Mouse (Mus musculus): ENCODE measurements at regions not wholly inside any gene's neighbourhood (a gene's known extent, or its start where the extent isn't known, plus 50 kb on each side); places are given as distances from the start of the nearest gene placed in this dataset.

DNA sequence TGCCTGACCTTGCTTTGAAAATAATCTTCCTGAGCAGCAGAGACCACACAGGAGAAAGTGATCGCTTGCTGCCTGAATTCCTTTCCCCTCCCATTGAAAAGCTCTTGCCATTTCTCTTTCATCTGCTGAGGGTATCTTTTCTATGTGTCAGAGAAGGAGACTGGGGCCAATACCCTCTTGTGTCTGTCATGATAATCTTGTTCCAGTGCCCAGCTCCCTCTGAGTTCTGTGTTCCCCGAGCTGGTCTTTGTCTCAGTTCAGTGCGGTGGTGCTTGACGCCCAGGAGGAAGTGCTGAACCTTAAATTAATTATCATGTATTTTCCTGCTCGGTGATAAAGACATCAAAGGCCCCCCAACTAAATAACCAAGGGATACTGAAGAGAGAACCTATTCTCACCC, 475.4 kb downstream of the Fgf9 start:
- Histone ChIP-seq H3K9me3 (ENCODE audit: control insufficient read depth, low read length) (no peaks in the 10 kb centered on the region), H3K4me3 (ENCODE audit: low read depth, low read length) (no peak overlapping the region), H3K27ac (ENCODE audit: low read depth, low read length) (no peak overlapping the region), H3K4me2 (ENCODE audit: low read depth, low read length, severe bottlenecking) (no peak overlapping the region), H3K4me1 (replicated peaks; ENCODE audit: control insufficient read depth, insufficient read depth, low read length) (no peaks in the 10 kb centered on the region), H3K9ac (ENCODE audit: low read length) (no peak overlapping the region), H3K27me3 (ENCODE audit: control insufficient read depth, insufficient read depth, low read length) (no peaks in the 10 kb centered on the region), H3K36me3 (ENCODE audit: control insufficient read depth, insufficient read depth, low read length) (no peaks in the 10 kb centered on the region)
- ATAC-seq (replicated peaks; ENCODE audit: low FRiP score) (no peak), DNase-seq (ENCODE audit: low spot score) (no peak)
- WGBS, result 12% methylated on average over 5 of the region's 5 CpGs

- Histone ChIP-seq H3K9ac (ENCODE audit: low read length) (no peak overlapping the region), H3K36me3 (ENCODE audit: control insufficient read depth, insufficient read depth, low read length) (no peaks in the 10 kb centered on the region), H3K4me3 (ENCODE audit: low read depth, low read length) (no peak overlapping the region), H3K27me3 (ENCODE audit: control insufficient read depth, insufficient read depth, low read length) (no peaks in the 10 kb centered on the region), H3K4me1 (replicated peaks; ENCODE audit: control insufficient read depth, insufficient read depth, low read length) (no peaks in the 10 kb centered on the region), H3K9me3 (ENCODE audit: control insufficient read depth, low read length) (no peaks in the 10 kb centered on the region), H3K4me2 (ENCODE audit: low read depth, low read length, severe bottlenecking) (no peak overlapping the region), H3K27ac (ENCODE audit: low read depth, low read length) (no peak overlapping the region)
- no peak for DNase-seq (ENCODE audit: low spot score)
- ATAC-seq (replicated peaks; ENCODE audit: low FRiP score), result no peak
- WGBS, result 86% methylated on average over 10 of the region's 10 CpGs
Observed at GRCm38 (mm10) chr14:58543140-58543767, 472.9 kb downstream of the Fgf9 start.

DNA sequence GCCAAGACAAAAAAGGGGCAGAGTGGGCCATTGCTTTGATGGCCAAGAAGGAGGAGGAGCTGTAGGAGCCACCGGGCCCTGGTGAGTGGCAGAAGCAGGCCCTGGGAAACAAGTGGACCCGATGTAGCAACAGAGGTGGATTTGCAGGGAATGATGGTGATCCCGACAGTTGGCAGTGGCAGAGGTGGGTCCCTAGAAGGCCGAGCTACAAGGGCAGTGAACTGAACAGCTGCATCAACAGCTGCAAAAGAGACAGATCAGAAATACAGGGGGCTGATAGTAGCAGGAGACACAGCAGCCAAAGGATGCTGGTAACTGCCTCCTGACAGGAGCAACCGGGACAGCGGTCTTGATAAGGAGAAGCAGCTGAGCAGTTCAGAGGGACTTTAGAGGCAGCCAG, 467.8 kb downstream of the Fgf9 start:
- H3K4me2 ChIP-seq (ENCODE audit: low read depth, low read length, severe bottlenecking), result no peak overlapping the region
- 79% methylated on average over 6 of the region's 6 CpGs for whole genome bisulfite sequencing
- no peak overlapping the region for H3K27ac ChIP-seq (ENCODE audit: low read depth, low read length)
- no peaks in the 10 kb centered on the region for H3K27me3 ChIP-seq (ENCODE audit: control insufficient read depth, insufficient read depth, low read length)
- H3K9me3 ChIP-seq (ENCODE audit: control insufficient read depth, low read length), result no peaks in the 10 kb centered on the region
- ATAC-seq (replicated peaks; ENCODE audit: low FRiP score) (no peak), DNase-seq (ENCODE audit: low spot score) (no peak)
- no peak overlapping the region for H3K9ac ChIP-seq (ENCODE audit: low read length)
- H3K4me3 ChIP-seq (ENCODE audit: low read depth, low read length), result no peak overlapping the region
- no peaks in the 10 kb centered on the region for H3K4me1 ChIP-seq (replicated peaks; ENCODE audit: control insufficient read depth, insufficient read depth, low read length)
- H3K36me3 ChIP-seq (ENCODE audit: control insufficient read depth, insufficient read depth, low read length), result no peaks in the 10 kb centered on the region

- no peak overlapping the region for H3K4me2 ChIP-seq (ENCODE audit: low read depth, low read length, severe bottlenecking)
- no peaks in the 10 kb centered on the region for H3K27me3 ChIP-seq (ENCODE audit: control insufficient read depth, insufficient read depth, low read length)
- no peak overlapping the region for H3K27ac ChIP-seq (ENCODE audit: low read depth, low read length)
- DNase-seq (ENCODE audit: low spot score) (no peak), ATAC-seq (replicated peaks; ENCODE audit: low FRiP score) (no peak)
- no peaks in the 10 kb centered on the region for H3K4me1 ChIP-seq (replicated peaks; ENCODE audit: control insufficient read depth, insufficient read depth, low read length)
- WGBS, result 84% methylated on average over 5 of the region's 5 CpGs
- H3K9me3 ChIP-seq (ENCODE audit: control insufficient read depth, low read length), result no peaks in the 10 kb centered on the region
- H3K9ac ChIP-seq (ENCODE audit: low read length), result no peak overlapping the region
- no peaks in the 10 kb centered on the region for H3K36me3 ChIP-seq (ENCODE audit: control insufficient read depth, insufficient read depth, low read length)
- no peak overlapping the region for H3K4me3 ChIP-seq (ENCODE audit: low read depth, low read length)
Observed at GRCm38 (mm10) chr14:58520976-58521549, 450.7 kb downstream of the Fgf9 start.

DNA sequence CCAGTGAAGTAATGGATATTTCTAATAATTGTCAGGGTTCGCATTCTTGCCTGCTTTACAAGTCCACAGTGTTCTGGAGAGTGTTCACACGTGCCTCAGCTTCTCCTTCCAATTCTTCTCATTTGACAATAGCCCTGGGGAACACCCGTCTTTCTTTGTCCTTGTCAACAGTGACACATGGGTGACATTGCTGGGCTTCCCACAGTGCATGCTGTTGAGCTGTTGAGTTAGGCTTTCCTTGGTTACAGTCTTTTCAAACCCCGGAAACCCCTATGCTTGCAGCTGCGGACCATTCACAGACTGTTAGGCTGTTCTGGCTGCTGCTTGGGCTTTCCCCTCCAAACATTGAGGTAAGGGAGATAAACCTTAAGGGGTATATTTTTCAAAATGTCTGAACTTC, 450.0 kb downstream of the Fgf9 start:
- no peak overlapping the region for H3K27ac ChIP-seq (ENCODE audit: low read depth, low read length)
- no peak overlapping the region for H3K4me3 ChIP-seq (ENCODE audit: low read depth, low read length)
- H3K9ac ChIP-seq (ENCODE audit: low read length), result no peak overlapping the region
- no peaks in the 10 kb centered on the region for H3K36me3 ChIP-seq (ENCODE audit: control insufficient read depth, insufficient read depth, low read length)
- WGBS, result 74% methylated on average over 5 of the region's 5 CpGs
- ATAC-seq (replicated peaks; ENCODE audit: low FRiP score), result no peak
- no peaks in the 10 kb centered on the region for H3K4me1 ChIP-seq (replicated peaks; ENCODE audit: control insufficient read depth, insufficient read depth, low read length)
- no peak overlapping the region for H3K4me2 ChIP-seq (ENCODE audit: low read depth, low read length, severe bottlenecking)
- H3K27me3 ChIP-seq (ENCODE audit: control insufficient read depth, insufficient read depth, low read length), result no peaks in the 10 kb centered on the region
- no peak for DNase-seq (ENCODE audit: low spot score)
- H3K9me3 ChIP-seq (ENCODE audit: control insufficient read depth, low read length), result no peaks in the 10 kb centered on the region

DNA sequence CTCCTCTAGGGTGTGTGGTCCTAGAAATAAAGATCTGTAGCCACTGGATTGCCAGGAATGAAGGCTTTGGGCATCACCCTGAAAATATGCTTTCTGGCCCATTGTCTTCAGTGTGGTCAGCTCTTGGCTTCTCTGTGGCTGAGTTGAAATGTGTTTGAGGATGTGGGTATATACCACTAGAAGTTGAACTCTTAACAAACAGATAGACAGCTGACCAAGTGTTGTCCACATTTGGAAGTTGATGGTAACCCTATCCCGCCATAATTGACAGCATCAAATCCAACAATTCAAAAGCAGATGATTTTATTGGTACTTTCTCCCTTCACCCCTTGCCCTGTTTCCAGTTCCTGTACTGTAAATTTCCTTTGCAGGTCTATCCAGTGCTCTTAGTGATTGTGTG, 448.7 kb downstream of the Fgf9 start:
- Histone ChIP-seq H3K9me3 (ENCODE audit: control insufficient read depth, low read length) (no peaks in the 10 kb centered on the region), H3K4me1 (replicated peaks; ENCODE audit: control insufficient read depth, insufficient read depth, low read length) (no peaks in the 10 kb centered on the region), H3K4me2 (ENCODE audit: low read depth, low read length, severe bottlenecking) (no peak overlapping the region), H3K36me3 (ENCODE audit: control insufficient read depth, insufficient read depth, low read length) (no peaks in the 10 kb centered on the region), H3K27me3 (ENCODE audit: control insufficient read depth, insufficient read depth, low read length) (no peaks in the 10 kb centered on the region), H3K4me3 (ENCODE audit: low read depth, low read length) (no peak overlapping the region), H3K9ac (ENCODE audit: low read length) (no peak overlapping the region), H3K27ac (ENCODE audit: low read depth, low read length) (no peak overlapping the region)
- WGBS, result 81% methylated on average over 1 of the region's 1 CpGs
- no peak for ATAC-seq (replicated peaks; ENCODE audit: low FRiP score)
- no peak for DNase-seq (ENCODE audit: low spot score)

DNA sequence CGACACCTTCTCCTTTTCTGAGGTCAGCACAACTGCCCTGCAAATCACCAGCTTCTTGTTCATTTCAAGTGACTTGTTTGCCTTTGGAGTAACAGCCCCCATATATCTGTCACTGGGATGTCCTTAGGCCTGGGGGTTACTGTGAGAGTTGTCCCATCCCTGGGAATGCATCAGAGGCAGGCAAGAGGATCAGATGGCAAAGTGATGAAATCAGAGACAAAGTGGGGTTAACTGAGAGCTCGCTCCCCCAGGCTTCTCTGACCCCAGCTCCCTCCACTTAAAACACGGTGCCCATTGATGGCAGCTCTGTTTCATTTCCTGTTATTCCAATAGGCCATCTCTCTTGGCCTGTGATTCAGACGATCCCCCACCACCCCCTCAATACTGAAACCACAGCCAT, 446.2 kb downstream of the Fgf9 start:
- 68% methylated on average over 4 of the region's 4 CpGs for WGBS
- DNase-seq (ENCODE audit: low spot score) (no peak), ATAC-seq (replicated peaks; ENCODE audit: low FRiP score) (no peak)

GRCm38 (mm10) chr14:58512177-58512576, 441.8 kb downstream of the Fgf9 start:
- 97% methylated on average over 6 of the region's 6 CpGs for WGBS
- no peak for ATAC-seq (replicated peaks; ENCODE audit: low FRiP score)
- Histone ChIP-seq H3K4me2 (ENCODE audit: low read depth, low read length, severe bottlenecking) (no peak overlapping the region), H3K9me3 (ENCODE audit: control insufficient read depth, low read length) (no peaks in the 10 kb centered on the region), H3K4me1 (replicated peaks; ENCODE audit: control insufficient read depth, insufficient read depth, low read length) (no peaks in the 10 kb centered on the region), H3K9ac (ENCODE audit: low read length) (no peak overlapping the region), H3K27me3 (ENCODE audit: control insufficient read depth, insufficient read depth, low read length) (no peaks in the 10 kb centered on the region), H3K27ac (ENCODE audit: low read depth, low read length) (no peak overlapping the region), H3K4me3 (ENCODE audit: low read depth, low read length) (no peak overlapping the region), H3K36me3 (ENCODE audit: control insufficient read depth, insufficient read depth, low read length) (no peaks in the 10 kb centered on the region)
- no peak for DNase-seq (ENCODE audit: low spot score)

More for the DNA sequence above, 446.2 kb downstream of the Fgf9 start:
- no peaks in the 10 kb centered on the region for H3K36me3 ChIP-seq (ENCODE audit: control insufficient read depth, insufficient read depth, low read length)
- H3K4me1 ChIP-seq (replicated peaks; ENCODE audit: control insufficient read depth, insufficient read depth, low read length), result no peaks in the 10 kb centered on the region
- H3K4me2 ChIP-seq (ENCODE audit: low read depth, low read length, severe bottlenecking), result no peak overlapping the region
- H3K9ac ChIP-seq (ENCODE audit: low read length), result no peak overlapping the region
- H3K27me3 ChIP-seq (ENCODE audit: control insufficient read depth, insufficient read depth, low read length), result no peaks in the 10 kb centered on the region
- H3K9me3 ChIP-seq (ENCODE audit: control insufficient read depth, low read length), result no peaks in the 10 kb centered on the region
- H3K27ac ChIP-seq (ENCODE audit: low read depth, low read length), result no peak overlapping the region
- H3K4me3 ChIP-seq (ENCODE audit: low read depth, low read length), result no peak overlapping the region

DNA sequence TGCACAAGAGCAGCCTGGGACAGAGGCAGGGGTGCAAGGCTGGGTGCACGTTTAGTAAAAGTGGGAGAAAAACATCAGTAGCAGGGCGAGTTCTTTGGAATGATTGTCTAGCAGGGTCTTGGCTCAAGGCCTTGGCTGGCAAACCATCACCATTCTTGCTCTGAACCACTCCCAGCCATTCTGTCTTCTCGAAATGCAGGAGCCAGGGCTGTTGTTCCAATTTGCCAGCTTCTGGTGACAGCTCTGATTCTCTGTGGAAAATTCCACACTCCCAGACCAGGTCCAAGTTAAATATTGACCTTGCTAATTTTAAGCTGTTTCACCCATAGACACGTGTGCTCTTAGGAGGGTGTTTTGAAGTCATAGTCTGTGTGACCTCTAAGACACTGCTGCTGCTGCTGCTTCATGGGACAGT, 441.2 kb downstream of the Fgf9 start:
- H3K4me2 ChIP-seq (ENCODE audit: low read depth, low read length, severe bottlenecking), result no peak overlapping the region
- DNase-seq (ENCODE audit: low spot score) (no peak), ATAC-seq (replicated peaks; ENCODE audit: low FRiP score) (no peak)
- H3K36me3 ChIP-seq (ENCODE audit: control insufficient read depth, insufficient read depth, low read length), result no peaks in the 10 kb centered on the region
- 83% methylated on average over 4 of the region's 4 CpGs for WGBS
- no peak overlapping the region for H3K9ac ChIP-seq (ENCODE audit: low read length)
- no peaks in the 10 kb centered on the region for H3K9me3 ChIP-seq (ENCODE audit: control insufficient read depth, low read length)
- H3K4me1 ChIP-seq (replicated peaks; ENCODE audit: control insufficient read depth, insufficient read depth, low read length), result no peaks in the 10 kb centered on the region
- H3K27me3 ChIP-seq (ENCODE audit: control insufficient read depth, insufficient read depth, low read length), result no peaks in the 10 kb centered on the region
- H3K4me3 ChIP-seq (ENCODE audit: low read depth, low read length), result no peak overlapping the region
- no peak overlapping the region for H3K27ac ChIP-seq (ENCODE audit: low read depth, low read length)

Measured in forebrain, embryonic 11.5 days (tissue).